Mouse (Mus musculus): ENCODE data around the gene Neurod6. TPM values are rescaled to one million over a fixed set of nuclear protein-coding genes. Genes with fewer than 3 reads are reported as not detected.
"Not testable (repeated sequence)": the region's sequence is repeated elsewhere in the genome, so short reads cannot be mapped to it uniquely, and the experiment has no call there.

Neurod6 gene
- not detected for total RNA-seq (2021)
- long read RNA-seq, experiment 1 = 0 reads
- long read RNA-seq, experiment 2 = 0 reads

GRCm38 (mm10) chr6:55680974-55681373, at the start of gene Neurod6:
Gene Neurod6 (minus strand): TSS chr6:55681263.
- no peak for DNase-seq (ENCODE audit: low spot score)

GRCm38 (mm10) chr6:55717209-55717608, 36.1 kb upstream of the Neurod6 start:
- DNase-seq (ENCODE audit: low spot score) = peak; percentile 26

DNA sequence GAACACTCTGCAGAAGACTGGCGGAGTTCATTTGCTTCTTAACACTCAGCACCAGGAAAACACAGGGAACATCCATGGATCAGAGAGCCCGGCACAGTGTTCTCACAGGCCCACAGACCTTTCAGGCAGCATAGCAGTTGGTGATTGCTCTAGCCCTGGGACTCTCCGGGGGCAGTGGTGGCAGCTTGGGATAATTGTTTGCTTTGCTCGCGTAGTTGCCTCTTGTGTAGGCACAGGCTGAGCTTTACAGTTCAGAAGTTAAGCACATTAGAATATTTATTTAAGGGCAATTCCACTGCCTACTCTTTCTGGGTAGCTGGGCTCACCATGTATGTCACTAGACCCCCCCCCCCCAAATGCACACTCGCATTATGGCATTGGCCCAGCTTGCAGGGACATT, 34.4 kb upstream of the Neurod6 start:
- no peak for DNase-seq (ENCODE audit: low spot score)

DNA sequence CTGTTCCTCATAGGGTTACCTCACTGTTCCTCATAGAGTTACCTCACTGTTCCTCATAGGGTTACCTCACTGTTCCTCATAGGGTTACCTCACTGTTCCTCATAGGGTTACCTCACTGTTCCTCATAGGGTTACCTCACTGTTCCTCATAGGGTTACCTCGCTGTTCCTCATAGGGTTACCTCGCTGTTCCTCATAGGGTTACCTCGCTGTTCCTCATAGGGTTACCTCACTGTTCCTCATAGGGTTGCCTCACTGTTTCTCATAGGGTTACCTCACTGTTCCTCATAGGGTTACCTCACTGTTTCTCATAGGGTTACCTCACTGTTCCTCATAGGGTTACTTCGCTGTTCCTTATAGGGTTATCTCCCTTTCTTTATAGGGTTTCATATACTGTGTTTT, 29.9 kb upstream of the Neurod6 start:
- DNase-seq (ENCODE audit: low spot score) = not testable (repeated sequence)

- no peak for DNase-seq (ENCODE audit: low spot score)
Measured at GRCm38 (mm10) chr6:55704759-55705104, 23.7 kb upstream of the Neurod6 start.

DNA sequence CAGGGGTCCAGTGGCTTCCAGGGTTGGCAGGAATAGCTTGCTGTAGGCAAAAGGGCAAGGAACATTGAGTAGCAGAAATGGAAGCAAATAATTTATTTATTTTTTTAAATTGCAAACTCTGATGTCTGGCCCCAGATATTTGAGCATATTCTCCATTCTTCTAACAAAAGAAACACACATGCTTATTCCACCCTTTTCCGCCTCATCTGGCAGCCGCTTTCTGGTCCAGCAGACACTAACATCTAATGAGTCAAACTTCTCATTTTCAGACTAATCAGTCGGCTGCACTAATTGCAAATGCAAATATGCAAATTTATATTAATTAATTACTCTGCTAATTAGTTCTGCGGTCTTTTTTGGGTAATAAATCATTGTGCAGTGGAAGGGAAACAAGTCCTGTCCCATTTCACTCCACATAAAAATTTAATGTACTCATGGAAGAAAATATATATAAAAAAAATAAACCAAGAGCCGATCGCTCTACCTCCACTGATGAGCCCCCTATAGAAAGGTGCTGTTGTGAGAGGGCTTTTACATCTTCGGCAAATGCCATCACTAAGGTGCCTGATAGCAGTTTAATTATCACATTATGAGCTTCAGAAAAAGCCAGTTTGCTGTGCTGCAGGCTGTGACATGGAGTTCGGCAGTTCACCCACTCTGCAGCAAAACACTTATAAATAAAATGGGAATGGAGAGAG, 23.1 kb upstream of the Neurod6 start:
- DNase-seq (ENCODE audit: low spot score) = no peak

GRCm38 (mm10) chr6:55700392-55701386, 19.6 kb upstream of the Neurod6 start:
- no peak for DNase-seq (ENCODE audit: low spot score)

DNA sequence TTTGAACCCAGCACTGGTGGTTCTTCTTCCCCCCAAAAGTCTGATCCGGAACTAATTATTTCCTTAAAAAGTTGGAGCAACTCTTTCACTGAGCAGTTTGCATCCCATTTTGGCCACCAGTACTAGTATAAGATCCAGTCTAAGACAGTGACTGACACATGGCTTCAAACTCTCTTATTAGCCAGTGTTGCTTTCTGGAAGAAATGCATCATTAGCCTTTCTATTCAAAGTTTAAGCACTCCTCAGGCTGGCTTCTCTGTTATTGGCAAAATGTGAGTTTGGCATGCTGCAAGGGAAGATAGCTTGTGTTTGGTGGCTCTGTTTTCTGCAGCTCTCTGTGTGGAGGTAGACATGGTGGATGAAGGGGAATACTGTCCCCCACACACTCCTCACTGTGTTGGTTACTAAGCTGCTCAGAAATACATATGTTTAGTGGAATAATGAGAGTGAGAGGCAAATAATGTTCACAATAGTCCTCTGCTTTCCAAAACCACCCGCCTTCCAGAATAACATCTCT, 9.0 kb upstream of the Neurod6 start:
- DNase-seq (ENCODE audit: low spot score) = no peak

GRCm38 (mm10) chr6:55683506-55683905, 2.4 kb upstream of the Neurod6 start:
- no peak for DNase-seq (ENCODE audit: low spot score)

GRCm38 (mm10) chr6:55682886-55683285, 1.8 kb upstream of the Neurod6 start:
- no peak for DNase-seq (ENCODE audit: low spot score)

- no peak for DNase-seq (ENCODE audit: low spot score)
Measured at GRCm38 (mm10) chr6:55678571-55679185, 2.4 kb downstream of the Neurod6 start.

DNA sequence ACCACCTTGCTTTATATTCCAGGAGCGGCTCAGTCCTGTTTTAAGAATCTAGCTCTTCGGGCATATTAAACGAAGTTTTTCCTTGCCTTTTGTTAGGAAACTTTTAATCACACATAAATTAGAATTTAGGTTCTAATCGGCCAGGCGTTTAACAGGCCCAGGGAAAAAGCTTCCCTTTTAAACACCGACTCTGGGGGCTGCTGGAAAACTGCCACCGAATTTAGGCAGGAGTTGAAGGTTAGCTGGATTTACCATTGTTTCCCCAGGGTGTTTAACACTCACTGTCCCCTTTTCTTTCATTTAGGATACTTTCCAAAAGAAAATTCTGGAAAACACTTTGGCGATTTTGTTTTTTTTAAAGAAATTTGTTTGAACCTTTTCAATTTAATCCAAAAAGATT, 3.7 kb downstream of the Neurod6 start:
- DNase-seq (ENCODE audit: low spot score) = no peak

DNA sequence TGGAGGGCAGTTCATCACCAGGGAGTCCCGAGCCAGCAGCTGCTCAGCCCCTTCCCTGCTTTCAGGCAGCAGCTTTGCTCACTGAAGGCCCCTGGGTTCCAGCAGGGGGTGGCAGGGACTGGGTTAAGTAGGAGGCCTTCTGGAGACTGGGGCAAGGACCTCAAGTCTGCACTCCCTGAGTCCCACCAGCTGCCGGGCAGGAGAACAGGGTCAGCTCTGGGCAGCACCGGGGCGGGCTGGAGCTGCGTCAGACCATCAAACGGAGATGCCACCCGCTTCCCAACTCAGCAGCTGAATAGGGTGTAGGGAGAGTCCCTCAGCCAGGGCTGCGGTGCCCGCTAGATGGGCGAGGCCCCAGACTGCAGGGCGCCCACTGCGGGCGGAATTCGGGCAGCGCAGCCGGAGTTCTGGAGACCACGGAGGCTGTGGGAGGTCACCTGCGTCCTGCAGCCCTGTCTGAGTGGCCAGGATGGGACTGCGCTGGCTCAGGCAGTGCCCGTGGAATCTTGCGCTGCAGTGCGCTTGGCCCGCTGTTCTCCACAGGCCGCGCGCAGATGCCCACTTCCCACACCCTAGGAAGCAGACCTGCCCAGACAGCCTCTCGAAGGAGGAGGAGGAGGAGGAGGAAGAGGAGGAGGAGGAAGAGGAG, 4.3 kb downstream of the Neurod6 start:
- no peak for DNase-seq (ENCODE audit: low spot score)

GRCm38 (mm10) chr6:55676141-55676662, 4.9 kb downstream of the Neurod6 start:
- DNase-seq (ENCODE audit: low spot score) = no peak

DNA sequence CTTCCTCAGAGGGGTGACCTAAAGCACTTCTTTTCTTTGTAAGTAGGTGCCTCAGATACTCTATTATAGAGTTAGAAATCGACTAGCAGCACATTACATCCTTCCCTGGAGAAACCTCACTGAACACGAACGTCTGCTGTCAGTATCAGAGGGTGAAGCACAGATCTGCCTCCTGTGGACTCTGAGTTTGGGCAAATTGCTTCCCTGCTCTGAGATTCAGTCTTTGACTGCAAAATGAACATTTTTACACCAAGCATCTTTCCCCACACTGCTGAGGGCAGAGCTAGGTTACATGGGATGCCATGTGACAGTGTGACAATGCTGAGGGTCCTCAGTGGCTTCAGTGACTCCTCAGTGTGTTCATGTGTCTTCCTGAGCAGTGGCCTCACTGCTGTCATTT, 13.3 kb downstream of the Neurod6 start:
- DNase-seq (ENCODE audit: low spot score) = no peak

DNA sequence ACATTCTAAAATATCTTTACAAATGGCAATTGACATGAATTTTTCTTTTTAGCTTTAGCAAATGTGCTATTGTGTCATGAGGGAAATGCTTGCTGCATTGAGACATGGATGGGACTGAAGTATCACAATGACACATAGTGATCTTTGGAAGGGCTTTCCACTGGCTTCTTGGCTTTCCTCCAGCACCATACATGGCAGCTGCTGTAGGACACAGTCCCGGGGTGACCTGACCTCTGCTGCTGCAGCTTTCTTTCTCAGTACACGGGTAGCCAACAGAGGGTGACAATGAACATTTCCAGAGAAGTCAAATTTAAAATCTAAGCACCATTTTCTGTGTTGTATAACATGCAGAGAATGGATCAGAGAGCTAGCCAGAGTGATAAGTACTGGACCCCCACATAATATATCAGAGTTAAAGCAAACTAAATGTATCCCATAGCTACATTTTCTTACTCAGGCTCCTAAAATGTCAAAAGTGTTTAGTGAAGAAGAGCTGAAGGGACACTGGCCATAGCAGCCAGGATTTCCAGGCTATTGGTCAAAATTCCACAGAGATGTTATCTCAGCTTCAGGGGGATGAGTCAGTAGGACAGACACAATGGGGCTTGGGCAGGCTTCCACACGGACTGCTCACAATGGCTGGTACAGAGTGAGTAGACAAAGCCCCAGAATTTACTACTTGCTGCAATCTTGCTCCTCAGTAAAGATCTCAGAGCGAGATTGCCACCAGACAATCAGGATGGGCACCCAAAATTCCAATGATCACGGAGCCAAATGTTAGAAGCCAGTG, 19.7 kb downstream of the Neurod6 start:
- DNase-seq (ENCODE audit: low spot score) = no peak

DNA sequence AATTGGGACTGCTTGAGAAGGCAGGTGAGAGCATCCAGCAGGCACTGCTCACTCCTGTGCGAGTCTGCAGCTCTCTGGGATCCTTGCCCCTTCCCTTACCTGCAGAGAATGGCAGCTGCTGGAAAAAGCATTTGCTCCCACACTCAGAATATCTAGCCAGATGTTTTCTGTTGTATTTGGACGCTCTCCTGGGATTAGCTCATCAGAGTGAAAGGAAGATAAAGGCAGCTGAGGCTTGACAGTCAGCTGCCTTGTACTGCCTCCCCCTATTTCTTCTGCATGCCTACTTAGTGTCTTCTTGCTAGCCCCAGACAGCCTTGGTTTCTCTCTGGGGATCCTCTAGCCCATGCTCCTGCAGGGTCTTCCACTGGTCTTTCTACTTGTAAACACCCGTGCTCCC, 31.1 kb downstream of the Neurod6 start:
- DNase-seq (ENCODE audit: low spot score) = no peak

GRCm38 (mm10) chr6:55649581-55649980, 31.5 kb downstream of the Neurod6 start:
- no peak for DNase-seq (ENCODE audit: low spot score)

GRCm38 (mm10) chr6:55648886-55649285, 32.2 kb downstream of the Neurod6 start:
- no peak for DNase-seq (ENCODE audit: low spot score)

DNA sequence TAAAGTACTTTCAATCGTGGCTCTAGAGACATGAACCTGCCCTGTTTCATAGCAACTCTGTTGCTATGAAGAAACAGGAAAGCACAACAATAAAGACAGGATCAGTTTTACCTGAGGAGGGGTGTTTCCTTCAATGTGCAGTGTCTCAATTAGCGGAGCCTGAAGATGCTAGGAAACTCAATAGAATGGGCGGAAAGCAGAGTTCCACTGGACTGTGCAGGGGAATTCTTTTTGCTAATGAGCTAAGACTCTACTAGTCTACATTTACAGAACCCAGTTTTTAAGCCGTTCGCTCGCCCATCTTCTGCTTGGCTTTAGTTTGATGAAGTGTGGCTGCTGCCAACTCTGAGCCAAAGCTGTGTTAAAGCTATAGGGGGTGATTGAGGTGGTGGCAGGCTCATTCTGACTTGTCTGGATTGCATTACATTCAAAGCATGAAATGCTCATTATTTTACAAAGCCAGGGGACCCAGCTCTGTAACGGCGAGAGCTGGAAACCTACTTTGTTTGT, 33.2 kb downstream of the Neurod6 start:
- no peak for DNase-seq (ENCODE audit: low spot score)
